Mouse (Mus musculus): ENCODE measurements around the gene Pkd1. TPM values are rescaled to one million over a fixed set of nuclear protein-coding genes. Genes with fewer than 3 reads are reported as not detected.

Pkd1 gene
- total and polyA plus RNA-seq, 3 experiments = 35.6 to 48.5 (median 36.2) TPM

DNA sequence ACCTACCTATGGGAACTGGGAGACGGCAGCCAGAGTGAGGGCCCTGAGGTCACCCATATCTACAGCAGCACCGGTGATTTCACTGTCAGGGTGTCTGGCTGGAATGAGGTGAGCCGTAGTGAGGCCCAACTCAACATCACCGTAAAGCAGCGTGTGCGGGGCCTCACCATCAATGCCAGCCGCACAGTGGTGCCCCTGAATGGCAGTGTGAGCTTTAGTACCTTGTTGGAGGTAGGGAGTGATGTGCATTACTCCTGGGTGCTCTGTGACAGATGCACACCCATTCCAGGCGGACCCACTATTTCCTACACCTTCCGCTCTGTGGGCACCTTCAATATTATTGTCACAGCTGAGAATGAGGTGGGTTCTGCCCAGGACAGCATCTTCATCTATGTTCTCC is 24.2 kb downstream of the Pkd1 start:
- intact Hi-C loops (cut with DNase I) = no loop called here
- H3K4me3 ChIP-seq = no peak overlapping the region
- no peak overlapping the region for H3K9ac ChIP-seq (ENCODE audit: low read depth, low read length)
- WGBS = 92% methylated on average over 9 of the region's 9 CpGs
- H3K27ac ChIP-seq = no peak overlapping the region
- no peak for DNase-seq
- H3K36me3 ChIP-seq (ENCODE audit: control insufficient read depth, insufficient read depth, low read length) = no peaks in the 10 kb centered on the region
- TF ChIP-seq CTCF (IDR thresholded peaks at IDR 0.05) (no peak), EP300 (IDR thresholded peaks at IDR 0.05; ENCODE audit: insufficient read depth, low read depth, low read length) (no peak), POLR2A (IDR thresholded peaks at IDR 0.05; ENCODE audit: insufficient read depth, low read depth, low read length) (no peak)
- H3K4me1 ChIP-seq (ENCODE audit: control insufficient read depth, insufficient read depth, low read length) = no peaks in the 10 kb centered on the region
- H3K79me2 ChIP-seq (replicated peaks; ENCODE audit: control insufficient read depth, insufficient read depth, low read length) = no peaks in the 10 kb centered on the region
- no peaks in the 10 kb centered on the region for H3K27me3 ChIP-seq (ENCODE audit: control insufficient read depth, insufficient read depth, low read length)

DNA sequence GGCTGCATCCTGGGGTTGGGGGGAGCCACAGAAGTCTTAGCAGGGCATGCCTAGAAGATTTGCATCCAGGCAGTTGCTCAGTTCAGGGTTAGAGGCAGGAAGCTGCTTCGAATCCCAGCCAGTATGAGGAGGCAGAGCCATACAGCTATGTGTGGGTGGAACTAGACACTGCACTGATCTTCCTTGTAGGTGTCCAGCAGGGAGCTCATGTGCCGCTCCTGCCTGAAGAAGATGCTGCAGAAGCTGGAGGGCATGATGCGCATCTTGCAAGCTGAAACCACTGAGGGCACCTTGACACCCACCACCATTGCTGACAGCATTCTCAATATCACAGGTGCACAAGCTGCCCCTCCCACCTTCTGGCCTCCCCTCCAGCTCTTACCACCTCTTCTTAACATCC is 29.9 kb downstream of the Pkd1 start:
- Histone ChIP-seq H3K36me3 (ENCODE audit: control insufficient read depth, insufficient read depth, low read length) (peaks cover 2% of the 10 kb centered on the region; the same call in 1 of the 2 replicates), H3K4me3 (no peak overlapping the region), H3K27ac (no peak overlapping the region), H3K4me1 (ENCODE audit: control insufficient read depth, insufficient read depth, low read length) (peaks cover 3% of the 10 kb centered on the region; the same call in 1 of the 2 replicates), H3K79me2 (replicated peaks; ENCODE audit: control insufficient read depth, insufficient read depth, low read length) (no peaks in the 10 kb centered on the region), H3K9ac (ENCODE audit: low read depth, low read length) (no peak overlapping the region), H3K27me3 (ENCODE audit: control insufficient read depth, insufficient read depth, low read length) (no peaks in the 10 kb centered on the region)
- no peak for TF ChIP-seq POLR2A (IDR thresholded peaks at IDR 0.05; ENCODE audit: insufficient read depth, low read depth, low read length)
- no peak for TF ChIP-seq EP300 (IDR thresholded peaks at IDR 0.05; ENCODE audit: insufficient read depth, low read depth, low read length)
- TF ChIP-seq CTCF (IDR thresholded peaks at IDR 0.05) = no peak
- WGBS = 90% methylated on average over 3 of the region's 3 CpGs
- DNase-seq = no peak
- intact Hi-C loops (cut with DNase I) = no loop called here

DNA sequence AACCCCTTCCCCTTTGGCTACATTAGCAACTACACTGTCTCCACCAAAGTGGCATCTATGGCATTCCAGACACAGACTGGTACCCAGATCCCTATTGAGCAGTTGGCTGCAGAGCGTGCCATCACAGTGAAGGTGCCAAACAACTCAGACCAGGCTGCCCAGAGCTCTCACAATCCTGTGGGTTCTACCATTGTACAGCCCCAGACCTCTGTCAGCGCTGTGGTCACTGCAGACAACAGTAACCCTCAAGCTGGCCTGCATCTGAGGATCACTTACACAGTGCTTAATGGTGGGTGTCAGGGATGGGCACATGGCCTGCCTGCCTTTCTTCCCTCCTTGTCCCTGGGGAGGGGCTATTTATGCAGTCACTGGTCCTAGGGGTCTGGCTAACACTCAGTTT is 30.7 kb downstream of the Pkd1 start:
- WGBS = 100% methylated on average over 2 of the region's 2 CpGs
- peaks cover 2% of the 10 kb centered on the region; the same call in 1 of the 2 replicates for H3K36me3 ChIP-seq (ENCODE audit: control insufficient read depth, insufficient read depth, low read length)

DNA sequence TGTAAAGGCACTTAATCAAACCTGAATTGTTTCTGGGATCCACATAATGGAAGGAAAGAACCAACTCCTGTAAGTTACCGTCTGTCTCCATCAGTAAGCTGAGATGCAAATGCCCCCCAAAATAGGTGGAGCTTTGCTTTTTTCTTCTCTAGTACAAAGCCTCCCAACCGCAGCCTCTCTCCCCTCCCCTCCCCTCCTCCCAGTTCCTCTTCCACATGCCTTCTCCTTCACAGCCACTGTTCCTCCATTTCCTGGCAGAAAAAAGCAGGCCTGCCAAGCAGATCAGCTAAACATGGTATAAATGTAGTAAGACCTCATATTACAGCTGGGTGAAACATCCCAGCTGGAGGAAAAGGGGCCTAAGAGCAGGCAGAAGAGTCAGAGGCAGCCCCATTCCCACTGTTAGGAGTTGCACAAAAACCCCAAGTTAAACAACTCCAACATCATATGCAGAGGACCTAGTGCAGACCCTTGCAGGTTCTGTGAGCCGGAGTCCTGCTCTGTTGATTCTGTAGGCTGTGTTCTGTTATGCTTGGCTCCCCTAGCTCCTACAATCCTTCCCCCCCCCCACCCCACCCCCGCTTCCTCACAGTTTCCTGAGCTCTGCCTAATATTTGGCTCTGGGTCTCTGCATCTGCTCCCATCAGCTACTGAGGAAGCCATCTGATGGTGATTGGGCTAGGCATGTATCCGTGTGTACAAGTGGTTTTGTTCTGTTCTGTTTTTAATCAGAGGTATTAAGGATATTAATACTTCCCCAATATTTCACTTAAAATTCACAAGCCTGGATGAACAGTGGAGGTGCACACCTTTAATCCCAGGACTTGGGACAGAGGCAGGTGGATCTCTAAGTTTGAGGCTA is 34.2 kb downstream of the Pkd1 start:
- Histone ChIP-seq H3K36me3 (ENCODE audit: control insufficient read depth, insufficient read depth, low read length) (peaks cover 4% of the 10 kb centered on the region), H3K79me2 (replicated peaks; ENCODE audit: control insufficient read depth, insufficient read depth, low read length) (no peaks in the 10 kb centered on the region), H3K27ac (peak overlapping the region; percentile 33; the same call in 1 of the 2 replicates), H3K4me3 (no peak overlapping the region), H3K4me1 (ENCODE audit: control insufficient read depth, insufficient read depth, low read length) (peaks cover 3% of the 10 kb centered on the region; the same call in 1 of the 2 replicates), H3K9ac (ENCODE audit: low read depth, low read length) (no peak overlapping the region), H3K27me3 (ENCODE audit: control insufficient read depth, insufficient read depth, low read length) (no peaks in the 10 kb centered on the region)
- intact Hi-C loops (cut with DNase I) = loop anchor here (2.0 kb wide), 1 partner anchor 15 kb away; no protein-coding TSS in a partner anchor
- DNase-seq = no peak
- TF ChIP-seq CTCF (IDR thresholded peaks at IDR 0.05) (no peak), POLR2A (IDR thresholded peaks at IDR 0.05; ENCODE audit: insufficient read depth, low read depth, low read length) (0 out of 2 replicates have a peak, but pooled peaks have one; percentile 10), EP300 (IDR thresholded peaks at IDR 0.05; ENCODE audit: insufficient read depth, low read depth, low read length) (no peak)
- WGBS = 37% methylated on average over 5 of the region's 5 CpGs

More for the DNA sequence above, 30.7 kb downstream of the Pkd1 start:
- no peak for DNase-seq
- Histone ChIP-seq H3K27ac (no peak overlapping the region), H3K79me2 (replicated peaks; ENCODE audit: control insufficient read depth, insufficient read depth, low read length) (no peaks in the 10 kb centered on the region), H3K4me3 (no peak overlapping the region), H3K9ac (ENCODE audit: low read depth, low read length) (no peak overlapping the region), H3K27me3 (ENCODE audit: control insufficient read depth, insufficient read depth, low read length) (no peaks in the 10 kb centered on the region), H3K4me1 (ENCODE audit: control insufficient read depth, insufficient read depth, low read length) (peaks cover 3% of the 10 kb centered on the region; the same call in 1 of the 2 replicates)
- intact Hi-C loops (cut with DNase I) = no loop called here
- TF ChIP-seq CTCF (IDR thresholded peaks at IDR 0.05) (no peak), POLR2A (IDR thresholded peaks at IDR 0.05; ENCODE audit: insufficient read depth, low read depth, low read length) (no peak)

DNA sequence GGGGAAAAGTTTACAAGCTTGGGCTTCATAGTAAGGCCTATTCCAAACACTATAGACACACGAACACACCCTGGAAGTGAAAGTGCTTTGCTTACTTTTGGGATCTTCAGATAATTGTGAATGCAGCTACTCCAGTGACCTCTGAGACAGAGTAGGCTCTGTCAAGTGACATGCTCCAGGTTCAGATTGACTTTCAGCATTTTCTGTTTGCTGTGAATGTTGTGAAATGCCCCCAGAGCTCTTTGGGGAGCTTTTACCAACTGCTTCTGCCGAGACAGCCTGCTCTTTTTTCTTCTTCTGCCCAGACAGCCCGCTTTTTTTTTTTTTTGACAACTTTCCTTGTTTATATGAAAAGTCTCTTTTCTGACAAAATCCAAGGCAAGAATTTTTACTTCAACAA is 34.9 kb downstream of the Pkd1 start:
- DNase-seq = no peak
- intact Hi-C loops (cut with DNase I) = no loop called here
- no peaks in the 10 kb centered on the region for H3K79me2 ChIP-seq (replicated peaks; ENCODE audit: control insufficient read depth, insufficient read depth, low read length)
- no peak overlapping the region for H3K4me3 ChIP-seq
- peak overlapping the region; percentile 33; the same call in 1 of the 2 replicates for H3K27ac ChIP-seq
- H3K4me1 ChIP-seq (ENCODE audit: control insufficient read depth, insufficient read depth, low read length) = peaks cover 3% of the 10 kb centered on the region; the same call in 1 of the 2 replicates
- 71% methylated on average over 3 of the region's 3 CpGs for WGBS
- no peak overlapping the region for H3K9ac ChIP-seq (ENCODE audit: low read depth, low read length)
- TF ChIP-seq POLR2A (IDR thresholded peaks at IDR 0.05; ENCODE audit: insufficient read depth, low read depth, low read length) (no peak), EP300 (IDR thresholded peaks at IDR 0.05; ENCODE audit: insufficient read depth, low read depth, low read length) (no peak), CTCF (IDR thresholded peaks at IDR 0.05) (no peak)
- H3K36me3 ChIP-seq (ENCODE audit: control insufficient read depth, insufficient read depth, low read length) = peaks cover 4% of the 10 kb centered on the region
- H3K27me3 ChIP-seq (ENCODE audit: control insufficient read depth, insufficient read depth, low read length) = no peaks in the 10 kb centered on the region

DNA sequence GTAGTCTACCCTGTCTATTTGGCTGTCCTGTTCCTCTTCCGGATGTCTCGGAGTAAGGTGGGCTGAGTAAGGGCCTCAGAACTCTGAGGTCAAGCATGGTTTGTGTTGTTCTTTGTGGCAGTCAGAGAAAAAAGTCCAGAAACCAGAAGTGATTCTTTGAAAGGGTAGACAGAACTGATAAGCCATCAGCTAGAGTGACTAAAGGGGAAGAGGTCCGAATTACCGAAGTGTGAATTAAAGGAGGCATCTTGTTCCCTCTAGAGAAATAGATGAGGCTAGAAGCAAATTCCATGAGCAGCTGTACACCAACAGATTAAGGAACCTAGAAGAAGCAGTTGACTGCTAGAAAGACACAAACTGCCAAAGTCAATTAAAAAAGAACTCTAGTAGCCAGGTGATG is 36.9 kb downstream of the Pkd1 start:
- H3K9ac ChIP-seq (ENCODE audit: low read depth, low read length) = no peak overlapping the region
- peaks cover 4% of the 10 kb centered on the region for H3K36me3 ChIP-seq (ENCODE audit: control insufficient read depth, insufficient read depth, low read length)
- peaks cover 3% of the 10 kb centered on the region; the same call in 1 of the 2 replicates for H3K4me1 ChIP-seq (ENCODE audit: control insufficient read depth, insufficient read depth, low read length)
- H3K27ac ChIP-seq = no peak overlapping the region
- H3K4me3 ChIP-seq = no peak overlapping the region
- no peaks in the 10 kb centered on the region for H3K79me2 ChIP-seq (replicated peaks; ENCODE audit: control insufficient read depth, insufficient read depth, low read length)
- DNase-seq = no peak
- TF ChIP-seq EP300 (IDR thresholded peaks at IDR 0.05; ENCODE audit: insufficient read depth, low read depth, low read length) = no peak
- no peak for TF ChIP-seq POLR2A (IDR thresholded peaks at IDR 0.05; ENCODE audit: insufficient read depth, low read depth, low read length)
- no peak for TF ChIP-seq CTCF (IDR thresholded peaks at IDR 0.05)
- WGBS = 84% methylated on average over 4 of the region's 4 CpGs
- no peaks in the 10 kb centered on the region for H3K27me3 ChIP-seq (ENCODE audit: control insufficient read depth, insufficient read depth, low read length)
- intact Hi-C loops (cut with DNase I) = no loop called here
